Mouse (Mus musculus) megakaryocyte progenitor cell, adult 5-6 weeks (primary cell): ENCODE measurements at regions not wholly inside any gene's neighbourhood (a gene's known extent, or its start where the extent isn't known, plus 50 kb on each side); places are given as distances from the start of the nearest gene placed in this dataset.
A peak's percentile ranks its signal among the peaks of the same experiment; 100 is the strongest.

Experiments
- ATAC-seq: replicated peaks from 2 replicates; pipeline ENCODE4 v1.8.0; 2016; ENCODE audit warnings: mild to moderate bottlenecking, moderate TSS enrichment, inconsistent platforms; ENCODE audit not compliant: poor library complexity

DNA sequence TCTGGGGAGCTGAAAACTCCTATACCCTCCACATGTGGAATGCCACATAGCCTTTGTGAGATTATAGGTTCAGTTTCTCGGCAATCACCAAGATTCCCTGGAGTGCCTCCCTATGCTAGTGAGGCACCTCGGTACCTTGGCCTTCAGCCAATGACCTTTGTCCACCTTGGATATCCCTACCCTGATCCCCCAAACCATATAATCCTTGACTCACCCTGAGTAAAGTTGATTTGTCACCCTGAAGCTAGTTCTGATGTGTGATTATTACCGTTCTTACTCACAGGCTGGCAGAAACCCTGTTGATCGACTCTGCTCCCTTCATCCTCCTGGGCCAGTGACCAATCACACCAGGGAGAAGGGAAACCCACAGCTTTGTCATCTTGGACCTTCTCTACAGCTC is 152.5 kb downstream of the Ptpru start:
- ATAC-seq = no peak

DNA sequence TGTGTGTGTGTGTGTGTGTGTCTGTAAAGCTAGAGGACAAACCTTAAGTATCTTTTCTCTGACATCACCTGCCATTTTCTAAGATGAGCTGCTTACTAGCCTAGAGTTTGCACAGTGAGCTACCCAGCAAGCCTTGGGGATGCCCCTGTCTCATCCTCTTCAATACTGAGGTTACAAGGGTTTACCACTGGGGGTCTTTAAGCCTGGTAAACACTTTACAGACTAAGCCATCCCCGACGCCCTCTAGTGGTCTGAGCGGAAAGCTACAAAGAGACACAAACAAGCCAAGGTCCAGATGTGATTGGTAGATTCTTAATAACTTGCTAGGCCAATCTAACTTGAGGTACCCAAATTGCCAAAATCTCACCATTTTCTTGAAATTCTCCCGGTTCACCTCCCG is 143.9 kb downstream of the Ptpru start:
- peak; percentile 50 for ATAC-seq

DNA sequence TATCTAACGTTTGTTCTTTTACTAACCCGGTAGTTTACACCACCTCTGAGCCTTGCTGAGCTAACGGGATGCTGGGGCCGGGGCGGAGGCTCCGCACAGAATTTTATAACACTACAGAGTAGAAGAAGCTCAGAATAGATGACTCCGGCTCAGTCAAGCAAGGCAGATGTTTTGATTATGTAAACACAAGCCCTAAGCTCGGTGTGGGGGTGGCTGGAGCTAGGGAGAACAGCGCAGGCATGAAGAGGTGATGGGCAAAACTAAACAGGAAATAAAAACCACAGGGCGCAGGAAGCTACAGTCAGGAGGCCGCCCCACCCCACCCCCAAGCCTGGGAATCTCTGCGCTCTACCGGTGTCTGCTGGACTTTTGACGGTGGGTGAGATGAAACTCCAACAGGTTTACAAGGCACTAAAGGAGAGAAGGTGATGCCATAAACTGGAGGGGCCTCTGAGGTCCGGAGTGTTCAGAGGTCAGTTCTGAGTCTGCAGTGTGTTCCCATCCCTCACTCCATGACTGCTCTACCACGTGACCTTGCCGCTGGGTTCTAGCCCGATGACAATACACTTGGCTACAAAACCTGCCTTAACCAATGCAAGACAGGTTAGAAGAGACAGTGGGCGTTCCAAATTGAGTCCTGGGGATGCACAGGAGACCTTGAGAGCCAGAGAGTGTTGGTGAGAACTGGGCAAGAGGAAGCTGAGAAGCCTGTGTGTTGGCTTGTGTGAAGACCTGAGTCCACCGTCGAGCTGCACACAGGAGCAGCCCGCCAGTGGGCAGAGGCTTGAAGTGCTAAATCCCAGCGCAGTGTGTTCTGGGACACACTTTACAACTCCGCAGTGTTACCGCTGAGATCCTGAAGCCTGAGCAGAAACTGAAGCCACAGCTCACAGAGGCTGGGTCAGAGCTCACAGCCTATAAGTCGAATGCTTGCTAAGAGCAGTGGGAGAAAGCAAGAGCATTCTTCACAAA is 141.9 kb downstream of the Ptpru start:
- no peak for ATAC-seq
